Mouse (Mus musculus): ENCODE measurements around the gene Elmo1. TPM values are rescaled to one million over a fixed set of nuclear protein-coding genes. Genes with fewer than 3 reads are reported as not detected.

Elmo1 gene
- polyA plus RNA-seq, 1 experiment from 2014 or later, result 11.9 TPM

DNA sequence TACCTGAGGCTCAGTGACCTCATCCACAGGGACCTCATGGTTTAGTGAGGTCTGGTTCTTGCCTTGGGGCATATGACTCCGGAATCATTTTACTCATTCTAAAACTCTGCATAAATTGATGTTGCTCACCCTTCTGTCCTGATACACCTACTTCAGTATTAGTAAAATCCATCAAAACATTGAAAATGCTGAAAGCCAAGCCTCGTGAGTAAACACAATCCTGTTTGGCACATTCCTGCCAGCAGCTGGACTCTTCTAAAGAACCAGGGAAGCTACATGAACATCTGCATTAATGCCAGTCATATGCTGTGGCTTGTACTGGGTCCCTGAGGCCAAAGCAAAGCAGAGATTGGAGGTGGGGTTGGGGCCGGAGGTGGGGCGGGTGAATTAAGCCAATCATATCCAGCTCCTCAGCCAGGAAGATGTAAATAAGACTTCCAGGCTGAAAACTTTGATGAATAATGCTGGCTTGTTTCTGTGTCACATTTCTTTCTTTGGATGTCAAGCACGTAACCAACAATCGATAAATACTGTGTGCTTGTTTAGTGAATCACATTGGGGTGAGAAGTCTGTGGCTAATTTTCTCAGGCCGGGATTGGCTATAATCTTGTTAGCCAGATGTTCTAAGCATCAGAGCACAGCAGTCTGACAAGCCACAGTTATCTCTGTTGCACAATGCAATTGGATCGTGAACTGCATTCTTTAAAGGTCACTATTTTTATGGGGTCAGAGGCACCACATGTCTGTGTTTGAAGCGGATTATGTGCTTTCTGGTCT lies 24.9 kb downstream of the Elmo1 start:
- Histone ChIP-seq H3K27ac (ENCODE audit: low read length) (no peak overlapping the region), H3K27me3 (ENCODE audit: control insufficient read depth, insufficient read depth, low read length) (no peaks in the 10 kb centered on the region), H3K9me3 (replicated peaks; ENCODE audit: control insufficient read depth, low read length) (no peaks in the 10 kb centered on the region), H3K36me3 (ENCODE audit: control insufficient read depth, insufficient read depth, low read length) (no peaks in the 10 kb centered on the region), H3K9ac (ENCODE audit: low read length) (no peak overlapping the region), H3K4me3 (replicated peaks; ENCODE audit: low read length) (no peak overlapping the region), H3K4me1 (ENCODE audit: control insufficient read depth, insufficient read depth, low read length) (peaks cover 20% of the 10 kb centered on the region; the same call in 1 of the 2 replicates), H3K4me2 (ENCODE audit: low read depth, low read length) (no peak overlapping the region)
- 51% methylated on average over 9 of the region's 9 CpGs for WGBS
- no peak for ATAC-seq (ENCODE audit: insufficient read depth, low FRiP score)

DNA sequence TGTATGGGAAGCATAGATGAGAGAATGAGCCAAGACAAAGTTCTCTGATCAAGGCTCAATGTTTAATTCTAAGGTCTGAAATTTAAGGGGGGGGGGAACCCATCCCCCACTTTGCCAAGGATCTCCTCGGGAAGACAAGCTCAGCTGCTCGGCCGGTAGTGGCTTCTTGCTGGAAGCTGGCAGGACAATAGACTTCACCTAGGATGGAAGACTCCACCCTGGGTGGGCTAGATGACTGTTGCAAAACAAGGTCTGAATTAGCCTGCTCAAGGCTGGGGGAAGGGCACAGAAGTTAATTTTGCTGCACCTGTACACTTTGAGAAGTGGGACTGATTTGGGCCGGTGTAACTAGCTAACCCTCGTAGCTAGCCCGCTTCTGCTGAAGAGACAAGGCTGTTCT lies 25.6 kb downstream of the Elmo1 start:
- H3K27me3 ChIP-seq (ENCODE audit: control insufficient read depth, insufficient read depth, low read length), result no peaks in the 10 kb centered on the region
- H3K27ac ChIP-seq (ENCODE audit: low read length), result no peak overlapping the region
- H3K36me3 ChIP-seq (ENCODE audit: control insufficient read depth, insufficient read depth, low read length), result no peaks in the 10 kb centered on the region
- no peak for ATAC-seq (ENCODE audit: insufficient read depth, low FRiP score)
- H3K9me3 ChIP-seq (replicated peaks; ENCODE audit: control insufficient read depth, low read length), result no peaks in the 10 kb centered on the region
- 65% methylated on average over 6 of the region's 6 CpGs for WGBS
- no peak overlapping the region for H3K9ac ChIP-seq (ENCODE audit: low read length)
- H3K4me3 ChIP-seq (replicated peaks; ENCODE audit: low read length), result no peak overlapping the region
- H3K4me1 ChIP-seq (ENCODE audit: control insufficient read depth, insufficient read depth, low read length), result peaks cover 20% of the 10 kb centered on the region; the same call in 1 of the 2 replicates
- H3K4me2 ChIP-seq (ENCODE audit: low read depth, low read length), result no peak overlapping the region

DNA sequence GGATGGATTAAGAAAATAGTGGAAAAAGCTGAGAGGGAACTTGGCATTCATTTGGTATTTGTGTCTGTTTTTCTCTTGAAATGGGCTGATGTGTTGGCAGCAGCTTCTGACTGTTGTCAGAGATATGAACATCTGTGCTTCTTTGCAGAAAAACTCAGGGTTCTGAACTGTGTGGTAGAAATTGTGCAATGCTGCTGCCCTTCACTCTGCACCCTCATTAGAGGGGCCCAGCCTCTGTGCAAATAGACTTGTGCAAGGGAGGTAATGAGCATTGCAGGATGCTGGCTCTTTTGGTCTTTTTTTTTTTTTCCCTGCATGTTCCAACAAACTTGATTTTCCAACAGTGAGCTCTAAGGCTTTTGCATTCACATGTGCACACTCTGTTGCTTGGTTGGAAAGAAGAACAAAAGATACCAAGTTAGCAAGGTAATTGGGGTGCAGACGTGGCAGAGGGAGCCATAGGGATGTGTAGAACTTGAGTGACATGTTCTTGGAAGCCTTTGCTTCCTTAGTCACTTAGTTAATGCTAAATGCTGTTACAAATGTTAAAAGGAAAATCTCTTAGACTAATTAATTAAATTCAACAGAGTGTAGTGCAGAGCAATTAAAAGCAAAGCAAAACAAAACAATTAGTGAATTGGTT lies 26.6 kb downstream of the Elmo1 start:
- ATAC-seq (ENCODE audit: insufficient read depth, low FRiP score), result no peak
- no peak overlapping the region for H3K9ac ChIP-seq (ENCODE audit: low read length)

DNA sequence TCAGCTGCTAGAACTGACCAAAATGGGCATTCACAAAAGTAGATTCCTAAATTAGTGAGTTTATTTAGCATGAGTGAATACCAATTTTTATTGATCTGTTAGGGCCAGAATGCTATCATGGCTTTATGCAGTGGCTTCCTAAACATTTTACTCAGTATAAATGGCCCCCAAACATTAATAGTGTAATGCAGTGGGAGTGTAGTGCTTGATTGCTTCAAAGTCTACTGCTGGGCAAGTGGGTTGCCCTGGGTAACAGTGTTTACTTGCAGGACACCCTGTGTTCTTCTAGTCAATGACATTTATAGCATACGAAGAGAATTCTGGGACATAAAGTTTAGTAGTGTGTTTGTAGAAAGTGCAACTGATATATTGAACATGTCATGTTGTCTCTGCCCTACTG lies 27.3 kb downstream of the Elmo1 start:
- 49% methylated on average over 1 of the region's 1 CpGs for WGBS
- Histone ChIP-seq H3K4me3 (replicated peaks; ENCODE audit: low read length) (no peak overlapping the region), H3K9ac (ENCODE audit: low read length) (no peak overlapping the region), H3K4me1 (ENCODE audit: control insufficient read depth, insufficient read depth, low read length) (peaks cover 17% of the 10 kb centered on the region; the same call in 1 of the 2 replicates), H3K27ac (ENCODE audit: low read length) (no peak overlapping the region), H3K27me3 (ENCODE audit: control insufficient read depth, insufficient read depth, low read length) (no peaks in the 10 kb centered on the region), H3K36me3 (ENCODE audit: control insufficient read depth, insufficient read depth, low read length) (no peaks in the 10 kb centered on the region), H3K4me2 (ENCODE audit: low read depth, low read length) (no peak overlapping the region), H3K9me3 (replicated peaks; ENCODE audit: control insufficient read depth, low read length) (no peaks in the 10 kb centered on the region)
- no peak for ATAC-seq (ENCODE audit: insufficient read depth, low FRiP score)

More for the DNA sequence above, 26.6 kb downstream of the Elmo1 start:
- Histone ChIP-seq H3K9me3 (replicated peaks; ENCODE audit: control insufficient read depth, low read length) (no peaks in the 10 kb centered on the region), H3K36me3 (ENCODE audit: control insufficient read depth, insufficient read depth, low read length) (no peaks in the 10 kb centered on the region), H3K4me3 (replicated peaks; ENCODE audit: low read length) (no peak overlapping the region), H3K4me1 (ENCODE audit: control insufficient read depth, insufficient read depth, low read length) (peaks cover 17% of the 10 kb centered on the region; the same call in 1 of the 2 replicates), H3K27ac (ENCODE audit: low read length) (no peak overlapping the region), H3K27me3 (ENCODE audit: control insufficient read depth, insufficient read depth, low read length) (no peaks in the 10 kb centered on the region), H3K4me2 (ENCODE audit: low read depth, low read length) (no peak overlapping the region)
- 65% methylated on average over 1 of the region's 1 CpGs for WGBS

DNA sequence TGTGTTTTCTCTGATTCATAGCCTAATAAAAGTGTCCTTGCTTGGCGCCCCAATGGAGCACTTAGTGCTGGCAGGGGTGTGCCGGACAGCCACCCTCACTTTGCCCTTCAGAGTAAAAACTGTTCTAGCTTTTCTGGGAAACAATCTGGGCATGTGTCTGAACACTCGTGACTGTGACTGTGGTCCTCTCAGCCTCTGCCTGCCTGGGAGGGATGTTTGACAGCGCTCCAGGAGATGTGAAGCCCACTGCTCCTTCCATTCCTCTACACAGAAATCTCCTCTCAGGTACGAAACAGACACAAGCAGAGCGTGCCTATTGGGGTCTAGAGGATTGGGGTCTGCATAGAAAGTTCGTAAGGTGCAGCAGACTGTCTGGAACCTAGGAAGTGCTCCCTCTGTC lies 28.5 kb downstream of the Elmo1 start:
- Histone ChIP-seq H3K4me3 (replicated peaks; ENCODE audit: low read length) (no peak overlapping the region), H3K4me2 (ENCODE audit: low read depth, low read length) (no peak overlapping the region), H3K9me3 (replicated peaks; ENCODE audit: control insufficient read depth, low read length) (no peaks in the 10 kb centered on the region), H3K4me1 (ENCODE audit: control insufficient read depth, insufficient read depth, low read length) (peaks cover 17% of the 10 kb centered on the region; the same call in 1 of the 2 replicates), H3K36me3 (ENCODE audit: control insufficient read depth, insufficient read depth, low read length) (no peaks in the 10 kb centered on the region), H3K9ac (ENCODE audit: low read length) (no peak overlapping the region), H3K27ac (ENCODE audit: low read length) (no peak overlapping the region), H3K27me3 (ENCODE audit: control insufficient read depth, insufficient read depth, low read length) (no peaks in the 10 kb centered on the region)
- WGBS, result 87% methylated on average over 7 of the region's 7 CpGs
- no peak for ATAC-seq (ENCODE audit: insufficient read depth, low FRiP score)

DNA sequence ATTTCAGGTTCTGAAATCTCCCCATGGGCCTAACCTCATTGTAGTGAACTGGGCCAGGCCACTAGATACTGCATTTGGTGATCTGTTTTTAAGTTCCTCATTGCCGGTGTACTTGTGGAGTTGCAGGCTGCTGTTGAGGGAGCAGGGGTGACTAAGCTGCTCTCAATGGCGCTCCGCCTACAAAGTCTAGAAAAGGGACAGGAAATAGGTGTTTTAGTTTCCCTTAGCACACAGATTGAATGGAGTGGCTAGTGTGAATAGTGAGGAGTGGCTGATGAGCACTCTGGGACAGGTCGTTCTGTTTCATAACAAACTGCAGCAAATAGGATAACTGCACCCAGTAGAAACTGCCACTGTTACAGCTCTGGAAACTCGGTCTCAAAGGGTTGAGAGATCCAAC lies 30.3 kb downstream of the Elmo1 start:
- Histone ChIP-seq H3K4me3 (replicated peaks; ENCODE audit: low read length) (no peak overlapping the region), H3K27me3 (ENCODE audit: control insufficient read depth, insufficient read depth, low read length) (no peaks in the 10 kb centered on the region), H3K9ac (ENCODE audit: low read length) (no peak overlapping the region), H3K4me1 (ENCODE audit: control insufficient read depth, insufficient read depth, low read length) (peaks cover 10% of the 10 kb centered on the region; the same call in 1 of the 2 replicates), H3K9me3 (replicated peaks; ENCODE audit: control insufficient read depth, low read length) (no peaks in the 10 kb centered on the region), H3K36me3 (ENCODE audit: control insufficient read depth, insufficient read depth, low read length) (no peaks in the 10 kb centered on the region), H3K27ac (ENCODE audit: low read length) (peak overlapping the region; percentile 29; the same call in 1 of the 2 replicates), H3K4me2 (ENCODE audit: low read depth, low read length) (no peak overlapping the region)
- ATAC-seq (ENCODE audit: insufficient read depth, low FRiP score), result no peak
- WGBS, result 64% methylated on average over 5 of the region's 5 CpGs

DNA sequence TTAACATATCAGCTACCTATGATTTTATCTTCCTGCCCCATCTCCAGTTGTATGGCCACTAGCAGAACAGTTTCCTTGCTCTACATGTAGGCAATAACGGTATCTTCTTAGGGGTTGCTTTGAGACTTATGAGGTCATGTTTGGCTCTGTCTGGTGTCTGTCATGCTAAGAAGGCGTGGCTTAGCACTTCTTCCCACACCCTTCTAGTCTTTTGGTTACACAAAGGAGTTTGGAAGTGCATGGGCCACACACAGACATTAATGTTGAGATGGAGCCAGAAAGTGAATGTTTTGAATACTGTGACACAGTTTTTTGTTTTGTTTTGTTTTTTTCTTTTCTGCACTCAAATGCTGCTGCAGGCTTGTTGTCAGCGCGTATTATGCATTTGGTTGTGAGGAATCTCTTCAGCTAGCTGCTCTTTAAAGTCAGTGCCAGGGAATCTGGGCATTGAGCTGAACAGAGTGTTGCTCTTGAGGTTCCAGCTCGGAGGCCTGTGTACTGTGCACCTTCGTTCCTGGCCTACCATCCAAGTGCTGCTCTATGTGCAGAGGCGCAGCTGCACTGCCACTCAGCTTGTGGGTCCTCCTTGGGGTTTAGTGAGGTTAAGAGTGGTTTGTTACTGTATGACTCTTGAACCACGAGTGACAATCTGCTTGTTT lies 31.1 kb downstream of the Elmo1 start:
- H3K36me3 ChIP-seq (ENCODE audit: control insufficient read depth, insufficient read depth, low read length), result no peaks in the 10 kb centered on the region
- no peak overlapping the region for H3K9ac ChIP-seq (ENCODE audit: low read length)
- WGBS, result 65% methylated on average over 8 of the region's 8 CpGs
- no peak overlapping the region for H3K4me3 ChIP-seq (replicated peaks; ENCODE audit: low read length)
- H3K27ac ChIP-seq (ENCODE audit: low read length), result no peak overlapping the region
- H3K9me3 ChIP-seq (replicated peaks; ENCODE audit: control insufficient read depth, low read length), result no peaks in the 10 kb centered on the region
- peaks cover 5% of the 10 kb centered on the region; the same call in 1 of the 2 replicates for H3K4me1 ChIP-seq (ENCODE audit: control insufficient read depth, insufficient read depth, low read length)
- H3K27me3 ChIP-seq (ENCODE audit: control insufficient read depth, insufficient read depth, low read length), result no peaks in the 10 kb centered on the region
- H3K4me2 ChIP-seq (ENCODE audit: low read depth, low read length), result no peak overlapping the region
- peak; percentile 69 for ATAC-seq (ENCODE audit: insufficient read depth, low FRiP score)

DNA sequence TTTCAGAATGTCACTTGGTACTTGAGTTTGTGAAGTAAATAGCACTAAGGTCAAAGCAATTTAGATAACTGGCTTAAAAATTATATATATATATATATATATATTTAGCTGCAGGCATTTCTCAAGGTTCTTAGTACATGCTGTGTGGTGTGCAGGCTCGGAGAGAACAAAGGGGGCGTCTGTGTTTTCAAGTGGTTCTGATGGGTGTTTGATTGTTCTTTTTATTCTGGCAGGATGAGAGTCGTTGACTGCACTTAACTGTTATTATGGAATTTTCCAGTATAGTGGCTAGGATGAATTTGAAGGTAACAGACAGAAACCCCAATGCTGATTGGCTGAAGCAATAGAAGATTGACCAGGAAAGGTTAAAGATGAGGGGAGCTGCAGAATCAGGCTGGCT lies 33.6 kb downstream of the Elmo1 start:
- H3K4me1 ChIP-seq (ENCODE audit: control insufficient read depth, insufficient read depth, low read length), result no peaks in the 10 kb centered on the region; the same call in 1 of the 2 replicates
- no peak overlapping the region for H3K4me3 ChIP-seq (replicated peaks; ENCODE audit: low read length)
- H3K9ac ChIP-seq (ENCODE audit: low read length), result no peak overlapping the region
- H3K36me3 ChIP-seq (ENCODE audit: control insufficient read depth, insufficient read depth, low read length), result no peaks in the 10 kb centered on the region
- ATAC-seq (ENCODE audit: insufficient read depth, low FRiP score), result no peak
- H3K4me2 ChIP-seq (ENCODE audit: low read depth, low read length), result no peak overlapping the region
- whole genome bisulfite sequencing, result 40% methylated on average over 3 of the region's 3 CpGs
- H3K27ac ChIP-seq (ENCODE audit: low read length), result no peak overlapping the region
- no peaks in the 10 kb centered on the region for H3K9me3 ChIP-seq (replicated peaks; ENCODE audit: control insufficient read depth, low read length)
- no peaks in the 10 kb centered on the region for H3K27me3 ChIP-seq (ENCODE audit: control insufficient read depth, insufficient read depth, low read length)

DNA sequence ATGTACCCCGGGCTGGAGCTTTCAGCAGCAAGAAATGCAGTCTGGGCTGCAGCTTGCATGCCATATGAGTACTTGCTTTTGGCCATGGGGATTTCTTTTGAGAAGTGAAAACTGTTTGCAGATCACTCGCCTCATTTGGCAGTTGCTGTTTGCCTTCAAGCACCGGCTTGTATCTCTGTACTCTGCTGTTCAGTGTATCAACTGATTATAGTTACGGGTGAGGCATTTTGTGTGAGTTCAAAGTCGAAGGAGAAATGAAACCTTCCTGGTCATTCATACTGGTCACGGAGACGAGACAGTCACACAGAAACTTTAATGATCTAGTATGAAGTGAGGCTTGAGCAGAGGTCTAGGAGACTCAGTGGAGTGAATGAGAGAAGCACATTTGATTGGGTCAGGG lies 34.6 kb downstream of the Elmo1 start:
- H3K4me3 ChIP-seq (replicated peaks; ENCODE audit: low read length), result no peak overlapping the region
- peak overlapping the region; percentile 33; the same call in 1 of the 2 replicates for H3K4me2 ChIP-seq (ENCODE audit: low read depth, low read length)
- no peaks in the 10 kb centered on the region for H3K36me3 ChIP-seq (ENCODE audit: control insufficient read depth, insufficient read depth, low read length)
- H3K4me1 ChIP-seq (ENCODE audit: control insufficient read depth, insufficient read depth, low read length), result no peaks in the 10 kb centered on the region; the same call in 1 of the 2 replicates
- H3K9me3 ChIP-seq (replicated peaks; ENCODE audit: control insufficient read depth, low read length), result no peaks in the 10 kb centered on the region
- H3K9ac ChIP-seq (ENCODE audit: low read length), result no peak overlapping the region
- 46% methylated on average over 7 of the region's 7 CpGs for WGBS
- H3K27ac ChIP-seq (ENCODE audit: low read length), result peak overlapping the region; percentile 55
- no peak for ATAC-seq (ENCODE audit: insufficient read depth, low FRiP score)
- H3K27me3 ChIP-seq (ENCODE audit: control insufficient read depth, insufficient read depth, low read length), result no peaks in the 10 kb centered on the region
